Comparison of ENCODE assay signal across 24 mouse cellular contexts in the genomic region with DNA sequence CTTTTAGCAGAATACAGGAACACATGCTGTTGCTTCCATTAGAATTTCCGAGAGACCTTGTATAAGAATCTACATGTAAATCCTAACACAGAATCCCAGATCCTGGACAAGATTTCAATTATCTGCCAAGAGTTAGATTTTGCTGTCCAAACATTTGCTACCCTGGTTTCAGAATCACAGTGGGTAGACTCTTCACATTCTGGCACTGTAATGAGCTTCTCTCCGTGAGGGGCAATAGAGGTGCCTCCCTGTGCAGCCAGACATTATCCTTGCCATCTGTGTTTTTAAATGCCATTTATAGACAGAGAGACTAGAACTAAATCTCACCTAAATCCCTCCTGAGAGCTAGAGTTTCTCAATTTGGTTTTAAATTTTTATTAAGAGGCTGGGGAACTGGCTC.
DNase-seq lines count a peak whose midpoint lies in the region; ATAC-seq lines count a peak whose summit lies in the region.
"Had no signal": no experiment of that assay in that cellular context is flagged by ENCODE, and none has a peak within 500 bp of the region (broad histone marks: within the 10 kb centered on the region; RNA-seq: fewer than 3 reads in every experiment).

No protein-coding gene starts in this region.

- H3K27ac ChIP-seq in midbrain, embryonic 14.5 days (replicated peaks; ENCODE audit: low read depth, low read length), result no peak overlapping the region
- no peak overlapping the region for H3K27ac ChIP-seq in midbrain, embryonic 10.5 days (replicated peaks)
- H3K27ac ChIP-seq: forebrain, embryonic 10.5 days; forebrain, embryonic 15.5 days; heart, embryonic 15.5 days; hindbrain, embryonic 10.5 days; hindbrain, embryonic 13.5 days; intestine, embryonic 15.5 days had no signal

- H3K9ac ChIP-seq in midbrain, embryonic 14.5 days (replicated peaks; ENCODE audit: low read length), result no peak overlapping the region
- H3K9ac ChIP-seq: forebrain, embryonic 15.5 days; heart, embryonic 12.5 days; heart, embryonic 15.5 days; hindbrain, embryonic 13.5 days; intestine, embryonic 15.5 days had no signal

- no peaks in the 10 kb centered on the region for H3K36me3 ChIP-seq in midbrain, embryonic 14.5 days (ENCODE audit: control insufficient read depth, insufficient read depth, low read length)
- H3K36me3 ChIP-seq in midbrain, embryonic 10.5 days, result no peaks in the 10 kb centered on the region
- H3K36me3 ChIP-seq: forebrain, embryonic 10.5 days; forebrain, embryonic 15.5 days; heart, embryonic 12.5 days; heart, embryonic 15.5 days; hindbrain, embryonic 10.5 days; hindbrain, embryonic 13.5 days; intestine, embryonic 15.5 days had no signal

- no peaks in the 10 kb centered on the region for H3K27me3 ChIP-seq in midbrain, embryonic 14.5 days (ENCODE audit: control insufficient read depth, insufficient read depth, low read length)
- no peaks in the 10 kb centered on the region for H3K27me3 ChIP-seq in midbrain, embryonic 10.5 days (ENCODE audit: low read depth, poor library complexity, severe bottlenecking)
- H3K27me3 ChIP-seq: forebrain, embryonic 15.5 days; heart, embryonic 12.5 days; heart, embryonic 15.5 days; hindbrain, embryonic 13.5 days; intestine, embryonic 15.5 days had no signal

- H3K4me1 ChIP-seq in midbrain, embryonic 14.5 days (ENCODE audit: control insufficient read depth, insufficient read depth, low read length), result no peaks in the 10 kb centered on the region
- H3K4me1 ChIP-seq in midbrain, embryonic 10.5 days, result no peaks in the 10 kb centered on the region
- H3K4me1 ChIP-seq: forebrain, embryonic 10.5 days; forebrain, embryonic 15.5 days; heart, embryonic 12.5 days; hindbrain, embryonic 10.5 days; hindbrain, embryonic 13.5 days; intestine, embryonic 15.5 days had no signal

- no peaks in the 10 kb centered on the region for H3K9me3 ChIP-seq in midbrain, embryonic 14.5 days (ENCODE audit: control insufficient read depth, low read length)
- H3K9me3 ChIP-seq in midbrain, embryonic 10.5 days (replicated peaks), result no peaks in the 10 kb centered on the region
- H3K9me3 ChIP-seq: forebrain, embryonic 10.5 days; forebrain, embryonic 15.5 days; heart, embryonic 12.5 days; heart, embryonic 15.5 days; hindbrain, embryonic 10.5 days; hindbrain, embryonic 13.5 days; intestine, embryonic 15.5 days had no signal

- ATAC-seq in cerebellum, adult (ENCODE audit: insufficient number of reproducible peaks, low FRiP score, low TSS enrichment), result peak; percentile 60
- no peak for ATAC-seq in midbrain, embryonic 14.5 days (ENCODE audit: low FRiP score, low TSS enrichment)
- ATAC-seq: activated CD4-positive, CD25-positive, alpha-beta regulatory T cell, adult 4 months; forebrain, embryonic 15.5 days; hindbrain, embryonic 16.5 days; intestine, embryonic 15.5 days had no signal

- no peak for DNase-seq in cerebellum, postnatal 4 days (ENCODE audit: low spot score in 2 of 2)
- peak; percentile 8 for DNase-seq in cerebellum, adult 9-11 months
- DNase-seq in cerebellum, adult 11-12 months, result no peak
- peak; percentile 8 for DNase-seq in midbrain, embryonic 14.5 days
- DNase-seq in midbrain, embryonic 10.5 days (ENCODE audit: low spot score), result no peak
- peak; percentile 27 to 53 for DNase-seq in cerebellum, postnatal 10 days
- no peak for DNase-seq in right cerebral cortex, postnatal 36 days (ENCODE audit: low spot score in 2 of 2)
- DNase-seq: adrenal gland, adult 8-10 months; adrenal gland, postnatal 36 days; gastrocnemius, postnatal 25 days; heart, adult 18-20 months; heart, postnatal 10 days; heart, postnatal 36 days; kidney, adult 11 months had no signal

- WGBS in midbrain, embryonic 14.5 days, result 59% methylated on average over 2 of the region's 2 CpGs
- WGBS in midbrain, embryonic 10.5 days, result 80% methylated on average over 2 of the region's 2 CpGs

- no peak overlapping the region for H3K4me2 ChIP-seq in midbrain, embryonic 14.5 days (ENCODE audit: low read length)
- H3K4me2 ChIP-seq: forebrain, embryonic 15.5 days; heart, embryonic 12.5 days; heart, embryonic 15.5 days; hindbrain, embryonic 13.5 days; intestine, embryonic 15.5 days had no signal

- H3K4me3 ChIP-seq in midbrain, embryonic 14.5 days (replicated peaks; ENCODE audit: low read depth, low read length), result no peak overlapping the region
- H3K4me3 ChIP-seq in midbrain, embryonic 10.5 days, result no peak overlapping the region
- H3K4me3 ChIP-seq: forebrain, embryonic 10.5 days; forebrain, embryonic 15.5 days; heart, embryonic 12.5 days; heart, embryonic 15.5 days; hindbrain, embryonic 10.5 days; hindbrain, embryonic 13.5 days; intestine, embryonic 15.5 days had no signal

Comparison
In these comparisons a context has a peak if more than half of its experiments do, and no peak if none do; other contexts are left out.
1. DNase-seq: peak in cerebellum, adult 9-11 months (single experiment), midbrain, embryonic 14.5 days (single experiment) and cerebellum, postnatal 10 days (2 of 2); none in cerebellum, postnatal 4 days (0 of 2), cerebellum, adult 11-12 months (single experiment), midbrain, embryonic 10.5 days (single experiment) and right cerebral cortex, postnatal 36 days (0 of 2).